Mouse (Mus musculus) MEL (cell line): ENCODE results near the gene Ddx3x. TPM values are rescaled to one million over a fixed set of nuclear protein-coding genes. Genes with fewer than 3 reads are reported as not detected.

Source experiments
- DNase-seq: peaks from one replicate; pipeline ENCODE4 v3.0.0; 2011; ENCODE audit warnings: low read depth, low spot score
- H3K27ac ChIP-seq: 2 replicates; pipeline ENCODE4 v1.5.1; 2012; ENCODE audit warnings: low read depth, mild to moderate bottlenecking, control low read depth, low read length, moderate library complexity; ENCODE audit not compliant: control insufficient read depth
- H3K27me3 ChIP-seq, 2 experiments: fragments of 150-350 bp in 1 of 2; sonication (generic) in 1 of 2; 2 replicates each; pipeline ENCODE4 v1.6.1; 2012; ENCODE audit warnings: low read length in 2 of 2, mild to moderate bottlenecking in 2 of 2, improper control_type of control experiment in 1 of 2, moderate library complexity in 1 of 2; ENCODE audit not compliant: insufficient read depth in 2 of 2, control insufficient read depth in 1 of 2
- H3K36me3 ChIP-seq, 2 experiments: 2 replicates each; pipeline ENCODE4 v1.6.1; 2012 to 2014; ENCODE audit warnings: low read length in 2 of 2, improper control_type of control experiment in 1 of 2, inconsistent platforms in 1 of 2, mild to moderate bottlenecking in 1 of 2; ENCODE audit not compliant: insufficient read depth in 2 of 2, control insufficient read depth in 1 of 2
- H3K4me1 ChIP-seq, 2 experiments: fragments of 150-350 bp in 1 of 2; sonication (generic) in 1 of 2; 2 replicates each; pipeline ENCODE4 v1.6.1; 2012; ENCODE audit warnings: low read length in 2 of 2, improper control_type of control experiment in 1 of 2, mild to moderate bottlenecking in 1 of 2; ENCODE audit not compliant: insufficient read depth in 2 of 2, control insufficient read depth in 1 of 2
- H3K4me3 ChIP-seq, 2 experiments: fragments of 150-350 bp in 1 of 2; sonication (generic) in 1 of 2; 2 replicates each; pipeline ENCODE4 v1.5.1; 2012; ENCODE audit warnings: low read depth in 2 of 2, low read length in 2 of 2, mild to moderate bottlenecking in 2 of 2, moderate library complexity in 2 of 2, control low read depth in 1 of 2, improper control_type of control experiment in 1 of 2; ENCODE audit not compliant: control insufficient read depth in 1 of 2, insufficient read depth in 1 of 2
- H3K79me2 ChIP-seq: 2 replicates; pipeline ENCODE4 v1.6.1; 2012; ENCODE audit warnings: mild to moderate bottlenecking, low read length, moderate library complexity; ENCODE audit not compliant: control insufficient read depth, poor library complexity, insufficient read depth
- H3K9ac ChIP-seq: 2 replicates; pipeline ENCODE4 v1.6.1; 2012; ENCODE audit warnings: low read depth, mild to moderate bottlenecking, control low read depth, low read length, moderate library complexity; ENCODE audit not compliant: control insufficient read depth, poor library complexity, severe bottlenecking
- H3K9me3 ChIP-seq: fragments of 150-350 bp; sonication (generic); replicated peaks from 2 replicates; pipeline ENCODE4 v1.6.1; 2012; ENCODE audit warnings: mild to moderate bottlenecking, low read length, improper control_type of control experiment, moderate library complexity; ENCODE audit not compliant: insufficient read depth
- BHLHE40 ChIP-seq: IDR thresholded peaks from 2 replicates; pipeline ENCODE4 v1.6.1; 2012; ENCODE audit warnings: low read depth, mild to moderate bottlenecking, inconsistent platforms, low read length, improper control_type of control experiment, borderline replicate concordance
- CHD1 ChIP-seq: IDR thresholded peaks from 2 replicates; pipeline ENCODE4 v1.6.1; 2012; ENCODE audit warnings: low read depth, mild to moderate bottlenecking, inconsistent platforms, low read length, improper control_type of control experiment
- CTCF ChIP-seq, 3 experiments: IDR thresholded peaks in 2 of 3; conservative IDR thresholded peaks in 1 of 3; 2 replicates each; pipeline ENCODE4 v1.5.1; 2011 to 2012; ENCODE audit warnings: low read length in 3 of 3, low read depth in 2 of 3, mild to moderate bottlenecking in 2 of 3, improper control_type of control experiment in 1 of 3, inconsistent platforms in 1 of 3, mixed read lengths in 1 of 3, moderate library complexity in 1 of 3; ENCODE audit not compliant: control insufficient read depth in 1 of 3, insufficient read depth in 1 of 3, poor library complexity in 1 of 3, severe bottlenecking in 1 of 3
- E2F4 ChIP-seq: IDR thresholded peaks from 2 replicates; pipeline ENCODE4 v1.6.1; 2011; ENCODE audit warnings: low read depth, low read length, improper control_type of control experiment, borderline replicate concordance
- ELF1 ChIP-seq: IDR thresholded peaks from 2 replicates; pipeline ENCODE4 v1.6.1; 2014; ENCODE audit warnings: low read depth, mild to moderate bottlenecking, inconsistent platforms, low read length, improper control_type of control experiment, moderate library complexity
- HCFC1 ChIP-seq: IDR thresholded peaks from 2 replicates; pipeline ENCODE4 v1.6.1; 2012; ENCODE audit warnings: low read depth, mild to moderate bottlenecking, inconsistent platforms, low read length, improper control_type of control experiment, moderate library complexity
- MAFK ChIP-seq: IDR thresholded peaks from 2 replicates; pipeline ENCODE4 v1.6.1; 2011; ENCODE audit warnings: low read depth, mild to moderate bottlenecking, low read length, improper control_type of control experiment, borderline replicate concordance
- MAX ChIP-seq: IDR thresholded peaks from 2 replicates; pipeline ENCODE4 v1.6.1; 2011; ENCODE audit warnings: low read length, improper control_type of control experiment
- MYC ChIP-seq: IDR thresholded peaks from 2 replicates; pipeline ENCODE4 v1.6.1; 2011; ENCODE audit warnings: low read depth, mild to moderate bottlenecking, low read length, improper control_type of control experiment, moderate library complexity
- NELFE ChIP-seq: IDR thresholded peaks from 2 replicates; pipeline ENCODE4 v1.6.1; 2011; ENCODE audit warnings: low read depth, low read length, improper control_type of control experiment
- POLR2A ChIP-seq, 2 experiments: IDR thresholded peaks; 2 replicates each; pipeline ENCODE4 v1.6.1; 2011 to 2012; ENCODE audit warnings: low read length in 2 of 2, mild to moderate bottlenecking in 2 of 2, control low read depth in 1 of 2, improper control_type of control experiment in 1 of 2, low read depth in 1 of 2, moderate library complexity in 1 of 2; ENCODE audit not compliant: control insufficient read depth in 1 of 2, insufficient read depth in 1 of 2, poor library complexity in 1 of 2
- SIN3A ChIP-seq: IDR thresholded peaks from 2 replicates; pipeline ENCODE4 v1.6.1; 2012; ENCODE audit warnings: low read length, improper control_type of control experiment, inconsistent platforms
- UBTF ChIP-seq: IDR thresholded peaks from 2 replicates; pipeline ENCODE4 v1.6.1; 2012; ENCODE audit warnings: low read depth, mild to moderate bottlenecking, inconsistent platforms, low read length, improper control_type of control experiment, moderate library complexity, borderline replicate concordance; ENCODE audit not compliant: insufficient read depth
- ZNF384 ChIP-seq: IDR thresholded peaks from 2 replicates; pipeline ENCODE4 v1.6.1; 2012; ENCODE audit warnings: low read depth, mild to moderate bottlenecking, inconsistent platforms, low read length, improper control_type of control experiment
- polyA plus RNA-seq, 2 experiments: library from polyadenylated mRNA; stranded (reverse) in 1 of 2; unstranded in 1 of 2; fragments of >175 nt in 1 of 2; fragments of >200 nt in 1 of 2; gene quantifications; 2 replicates each; pipeline versions ENCODE4 v1.2.1 to v1.2.4; 2012; ENCODE audit warnings: low replicate concordance in 2 of 2, low read depth in 1 of 2; ENCODE audit not compliant: insufficient read length in 2 of 2, insufficient read depth in 1 of 2, missing spikeins in 1 of 2
- total RNA-seq: library from RNA; depleted of rRNA; stranded (reverse); fragments of 300-350 nt; gene quantifications from 2 replicates; pipeline ENCODE4 v1.2.3, GENCODE M21; 2012

Ddx3x gene
- total and polyA plus RNA-seq, 3 experiments = 146 to 275 (median 267) TPM

DNA sequence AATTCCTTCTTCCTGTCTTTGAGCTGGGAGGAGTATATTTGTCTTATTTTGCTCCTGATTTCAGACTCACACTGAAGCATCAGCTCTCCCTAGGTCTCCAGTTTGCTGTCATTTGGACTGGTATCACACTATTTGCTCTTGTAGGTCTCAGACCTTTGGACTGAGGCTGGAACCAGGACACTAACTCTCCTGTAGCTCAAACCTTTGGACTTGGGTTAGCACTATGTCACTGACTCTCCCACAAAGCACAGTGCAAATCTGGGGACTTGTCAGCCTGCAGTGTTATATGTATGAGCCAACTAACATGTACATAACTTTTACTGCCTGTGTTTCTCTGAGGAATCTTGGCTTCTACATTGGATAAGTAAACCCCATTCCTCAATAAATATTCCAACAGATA is 36.2 kb upstream of the Ddx3x start:
- DNase-seq = no peak
- no peaks in the 10 kb centered on the region for H3K9me3 ChIP-seq
- H3K36me3 ChIP-seq = peaks cover 0 to 19% of the 10 kb centered on the region in 2 experiments; a peak in 2 of 4 replicates
- H3K4me1 ChIP-seq = peaks cover 7 to 27% of the 10 kb centered on the region in 2 experiments
- H3K79me2 ChIP-seq = peaks cover 15% of the 10 kb centered on the region; the same call in 1 of the 2 replicates
- no peaks in the 10 kb centered on the region for H3K27me3 ChIP-seq
- 0 out of 2 replicates have a peak, but pooled peaks have one; percentile 32 for TF ChIP-seq ZNF384
- 0 out of 2 replicates have a peak, but pooled peaks have one; percentile 6 for TF ChIP-seq SIN3A
- TF ChIP-seq MYC = no peak
- TF ChIP-seq, all 39 proteins: peak for 2
- H3K4me3 ChIP-seq = peak overlapping the region; percentile 32 to 69
- peak overlapping the region; percentile 95 for H3K9ac ChIP-seq
- H3K27ac ChIP-seq = peak overlapping the region; percentile 41

DNA sequence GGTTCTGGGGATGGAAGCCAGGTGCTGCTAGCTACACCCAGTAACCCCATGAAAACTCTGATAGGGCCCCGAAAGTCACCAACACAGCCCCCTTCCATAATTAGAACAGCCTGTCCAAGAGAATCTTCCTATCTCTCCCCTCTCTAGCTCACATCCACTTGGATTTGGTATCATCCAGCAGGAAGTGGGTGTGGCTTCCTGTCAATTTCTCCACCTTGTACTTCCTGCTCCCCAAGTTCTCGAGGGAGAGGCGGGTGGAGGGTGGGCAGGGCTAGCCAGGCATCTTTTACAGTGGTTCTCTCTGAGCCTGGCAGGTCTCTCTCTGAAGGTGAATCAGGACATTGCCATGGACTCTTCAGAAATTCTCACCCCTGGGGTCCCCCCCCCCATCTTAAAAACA is 35.7 kb upstream of the Ddx3x start:
- Histone ChIP-seq H3K4me3 (peak overlapping the region; percentile 26 to 69), H3K9ac (peak overlapping the region; percentile 95), H3K79me2 (peaks cover 15% of the 10 kb centered on the region; the same call in 1 of the 2 replicates), H3K36me3 (peaks cover 0 to 19% of the 10 kb centered on the region in 2 experiments; a peak in 2 of 4 replicates), H3K27ac (peak overlapping the region; percentile 31), H3K9me3 (no peaks in the 10 kb centered on the region), H3K4me1 (peaks cover 7 to 26% of the 10 kb centered on the region in 2 experiments), H3K27me3 (no peaks in the 10 kb centered on the region)
- no peak for TF ChIP-seq SIN3A
- no peak for TF ChIP-seq CTCF (IDR thresholded peaks at IDR 0.05 in 2 of 3, conservative IDR thresholded peaks at IDR 0.05 in 1 of 3; ENCODE audit: control insufficient read depth in 1 of 3, insufficient read depth in 1 of 3, low read depth in 2 of 3, low read length in 3 of 3, poor library complexity in 1 of 3, severe bottlenecking in 1 of 3)
- TF ChIP-seq CHD1 = no peak
- TF ChIP-seq ELF1 = peak; percentile 66; the same call in 1 of the 2 replicates
- TF ChIP-seq NELFE = peak; percentile 23; the same call in 1 of the 2 replicates
- TF ChIP-seq HCFC1 = peak; percentile 40; the same call in 1 of the 2 replicates
- peak in 1 of 2 experiments; percentile 52; a peak in 2 of 4 replicates for TF ChIP-seq POLR2A (IDR thresholded peaks at IDR 0.05; ENCODE audit: control insufficient read depth in 1 of 2, insufficient read depth in 1 of 2, low read depth in 1 of 2, low read length in 2 of 2, poor library complexity in 1 of 2)
- peak; percentile 81 for DNase-seq

DNA sequence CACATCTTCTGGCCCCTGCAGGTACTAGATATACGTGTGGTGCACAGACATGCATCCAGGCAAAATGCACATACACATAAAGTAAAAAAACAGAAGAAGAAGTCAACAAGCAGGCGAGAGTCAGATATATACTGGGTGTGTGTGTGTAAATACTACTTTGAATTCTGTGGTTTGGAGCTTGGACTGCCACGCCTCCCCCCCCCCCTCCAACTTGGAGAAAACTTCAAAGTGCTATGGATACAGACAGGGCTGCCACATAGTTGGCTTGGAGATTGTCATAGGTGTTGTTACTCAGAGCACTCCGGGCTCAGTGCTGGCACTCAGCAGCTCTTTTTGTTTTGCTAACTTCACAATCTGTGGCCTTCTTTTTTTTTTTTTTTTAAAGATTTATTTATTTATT is 29.1 kb upstream of the Ddx3x start:
- Histone ChIP-seq H3K9me3 (no peaks in the 10 kb centered on the region), H3K79me2 (no peaks in the 10 kb centered on the region), H3K27me3 (no peaks in the 10 kb centered on the region; a peak in 1 of 4 replicates), H3K27ac (no peak overlapping the region), H3K4me1 (no peaks in the 10 kb centered on the region), H3K9ac (no peak overlapping the region), H3K36me3 (no peaks in the 10 kb centered on the region), H3K4me3 (no peak overlapping the region)
- no peak for TF ChIP-seq E2F4
- TF ChIP-seq MAFK = no peak
- no peak for TF ChIP-seq MAX
- no peak for TF ChIP-seq BHLHE40
- no peak for TF ChIP-seq UBTF
- no peak for DNase-seq
